Mouse (Mus musculus): ENCODE measurements around the gene Ckap2. TPM values are rescaled to one million over a fixed set of nuclear protein-coding genes. Genes with fewer than 3 reads are reported as not detected.

Gene Ckap2
- total and polyA plus RNA-seq, 3 experiments: 19.5 to 48.8 (median 31.3) TPM

DNA sequence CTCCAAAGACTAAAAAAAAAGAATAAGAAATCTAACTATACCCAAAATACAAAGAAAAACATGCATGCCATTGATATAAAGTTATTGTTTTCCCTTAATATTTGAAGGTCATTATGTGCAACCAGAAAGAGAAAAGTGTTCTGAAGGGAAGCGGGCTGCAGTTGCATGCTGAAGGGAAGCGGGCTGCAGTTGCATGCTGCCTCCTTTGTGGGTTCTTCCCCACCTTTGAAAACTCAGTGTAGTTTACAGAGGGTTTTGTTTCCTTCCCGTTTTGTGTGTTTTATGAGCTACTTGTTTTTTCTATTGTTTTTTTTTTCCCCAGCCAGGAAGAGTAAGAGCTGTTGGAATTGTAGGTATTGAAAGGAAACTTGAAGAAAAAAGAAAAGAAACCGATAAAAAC, 21.9 kb upstream of the Ckap2 start:
- dilution Hi-C loops (cut with MboI; ENCODE audit: extremely low pct_ligation_motif_present, extremely low pct_unique_long_range_greater_than_20kb, low sequenced_read_pairs): no loop called here
- no peak overlapping the region for H3K4me3 ChIP-seq (replicated peaks in 1 of 3; ENCODE audit: low read depth in 2 of 3, low read length in 2 of 3, poor library complexity in 1 of 3)

DNA sequence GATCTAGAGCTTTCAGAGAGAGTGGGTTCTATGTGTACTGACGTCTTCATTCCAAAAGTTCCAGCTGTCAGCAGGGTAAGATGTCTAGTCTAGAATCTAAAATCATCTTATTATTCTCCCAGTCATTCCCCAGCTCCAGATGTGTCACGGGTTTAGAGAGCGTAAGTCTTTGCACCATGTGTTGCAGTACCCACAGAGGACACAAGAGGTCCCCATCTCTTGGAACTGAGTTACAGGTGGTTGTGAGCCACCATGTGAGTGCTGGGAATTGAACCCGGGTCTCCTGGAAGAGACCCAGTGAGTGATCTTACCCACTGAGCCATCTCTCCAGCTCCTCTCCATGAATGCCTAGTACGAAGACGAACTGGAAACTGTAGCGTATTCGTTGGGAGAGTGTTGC, 13.9 kb upstream of the Ckap2 start:
- Histone ChIP-seq H3K79me2 (replicated peaks; ENCODE audit: control insufficient read depth, extremely low read depth, insufficient read depth, poor library complexity, severe bottlenecking) (peaks cover 3% of the 10 kb centered on the region; the same call in 1 of the 2 replicates), H3K9me3 (replicated peaks; ENCODE audit: low read length) (peaks cover 3% of the 10 kb centered on the region), H3K4me1 (ENCODE audit: control insufficient read depth in 1 of 2, insufficient read depth in 2 of 2) (peaks cover 2 to 4% of the 10 kb centered on the region in 2 experiments), H3K27me3 (replicated peaks) (no peaks in the 10 kb centered on the region), H3K4me3 (replicated peaks in 1 of 3; ENCODE audit: low read depth in 2 of 3, low read length in 2 of 3, poor library complexity in 1 of 3) (no peak overlapping the region), H3K27ac (ENCODE audit: insufficient read depth, low read depth) (no peak overlapping the region), H3K4me2 (ENCODE audit: insufficient read depth, low read depth, poor library complexity, severe bottlenecking) (no peak overlapping the region), H3K36me3 (replicated peaks in 1 of 2; ENCODE audit: control insufficient read depth in 1 of 2, insufficient read depth in 1 of 2, low read length in 1 of 2) (peaks cover 11 to 54% of the 10 kb centered on the region in 2 experiments), H3K9ac (ENCODE audit: insufficient read depth, low read depth) (no peak overlapping the region)
- DNase-seq (ENCODE audit: extremely low read depth): no peak
- dilution Hi-C loops (cut with MboI; ENCODE audit: extremely low pct_ligation_motif_present, extremely low pct_unique_long_range_greater_than_20kb, low sequenced_read_pairs) (no loop called here), in situ Hi-C loops (cut with MboI; ENCODE audit: low pct_ligation_motif_present, low pct_unique_long_range_greater_than_20kb, low sequenced_read_pairs) (loop anchor here (10.0 kb wide), 1 partner anchor 185 kb away; no protein-coding TSS in a partner anchor)
- TF ChIP-seq POLR2A (IDR thresholded peaks at IDR 0.05; ENCODE audit: low read depth, low read length): no peak
- TF ChIP-seq NELFE (IDR thresholded peaks at IDR 0.05; ENCODE audit: low read depth, low read length): no peak

More for the DNA sequence above, 21.9 kb upstream of the Ckap2 start:
- in situ Hi-C loops (cut with MboI; ENCODE audit: low pct_ligation_motif_present, low pct_unique_long_range_greater_than_20kb, low sequenced_read_pairs): no loop called here
- H3K9ac ChIP-seq (ENCODE audit: insufficient read depth, low read depth): no peak overlapping the region
- no peak overlapping the region for H3K4me2 ChIP-seq (ENCODE audit: insufficient read depth, low read depth, poor library complexity, severe bottlenecking)
- no peaks in the 10 kb centered on the region for H3K9me3 ChIP-seq (replicated peaks; ENCODE audit: low read length)
- no peaks in the 10 kb centered on the region for H3K4me1 ChIP-seq (ENCODE audit: control insufficient read depth in 1 of 2, insufficient read depth in 2 of 2)
- no peak overlapping the region for H3K27ac ChIP-seq (ENCODE audit: insufficient read depth, low read depth)
- H3K27me3 ChIP-seq (replicated peaks): no peaks in the 10 kb centered on the region
- peaks cover 13 to 63% of the 10 kb centered on the region in 2 experiments for H3K36me3 ChIP-seq (replicated peaks in 1 of 2; ENCODE audit: control insufficient read depth in 1 of 2, insufficient read depth in 1 of 2, low read length in 1 of 2)
- no peak for TF ChIP-seq MXI1 (IDR thresholded peaks at IDR 0.05; ENCODE audit: low read depth, low read length)
- TF ChIP-seq CHD2 (IDR thresholded peaks at IDR 0.05; ENCODE audit: low read length): no peak
- no peak for TF ChIP-seq RCOR1 (conservative IDR thresholded peaks at IDR 0.05; ENCODE audit: low read depth, low read length)
- no peak for TF ChIP-seq USF1 (IDR thresholded peaks at IDR 0.05; ENCODE audit: low read depth, low read length)
- no peak for TF ChIP-seq TCF12 (IDR thresholded peaks at IDR 0.05; ENCODE audit: low read depth, low read length)
- DNase-seq (ENCODE audit: extremely low read depth): no peak
- no peaks in the 10 kb centered on the region for H3K79me2 ChIP-seq (replicated peaks; ENCODE audit: control insufficient read depth, extremely low read depth, insufficient read depth, poor library complexity, severe bottlenecking)

- 0 out of 2 replicates have a peak, but pooled peaks have one; percentile 7 for TF ChIP-seq BHLHE40 (IDR thresholded peaks at IDR 0.05; ENCODE audit: low read depth, low read length)
- TF ChIP-seq CHD2 (IDR thresholded peaks at IDR 0.05; ENCODE audit: low read length): no peak
- peaks cover 10% of the 10 kb centered on the region for H3K79me2 ChIP-seq (replicated peaks; ENCODE audit: control insufficient read depth, extremely low read depth, insufficient read depth, poor library complexity, severe bottlenecking)
- no peak overlapping the region for H3K27ac ChIP-seq (ENCODE audit: insufficient read depth, low read depth)
- no peak overlapping the region for H3K4me3 ChIP-seq (replicated peaks in 1 of 3; ENCODE audit: low read depth in 2 of 3, low read length in 2 of 3, poor library complexity in 1 of 3)
- no peak overlapping the region for H3K4me2 ChIP-seq (ENCODE audit: insufficient read depth, low read depth, poor library complexity, severe bottlenecking)
- dilution Hi-C loops (cut with MboI; ENCODE audit: extremely low pct_ligation_motif_present, extremely low pct_unique_long_range_greater_than_20kb, low sequenced_read_pairs) (no loop called here), in situ Hi-C loops (cut with MboI; ENCODE audit: low pct_ligation_motif_present, low pct_unique_long_range_greater_than_20kb, low sequenced_read_pairs) (loop anchor here (10.0 kb wide), 1 partner anchor 187 kb away; no protein-coding TSS in a partner anchor)
- no peak for DNase-seq (ENCODE audit: extremely low read depth)
- H3K36me3 ChIP-seq (replicated peaks in 1 of 2; ENCODE audit: control insufficient read depth in 1 of 2, insufficient read depth in 1 of 2, low read length in 1 of 2): peaks cover 11 to 45% of the 10 kb centered on the region in 2 experiments
- H3K4me1 ChIP-seq (ENCODE audit: control insufficient read depth in 1 of 2, insufficient read depth in 2 of 2): peaks cover 2 to 9% of the 10 kb centered on the region in 2 experiments
- no peaks in the 10 kb centered on the region for H3K27me3 ChIP-seq (replicated peaks)
- H3K9ac ChIP-seq (ENCODE audit: insufficient read depth, low read depth): no peak overlapping the region
- peaks cover 3% of the 10 kb centered on the region for H3K9me3 ChIP-seq (replicated peaks; ENCODE audit: low read length)
These were observed 12.3 kb upstream of the Ckap2 start for GRCm38 (mm10) chr8:22197914-22198313.
